Mouse (Mus musculus): ENCODE results near the gene Rnf17.

The Rnf17 gene

GRCm38 (mm10) chr14:56402311-56403071 lies at the start of gene Rnf17:
Gene Rnf17, plus strand, starts transcription at chr14:56402581.
- DNase-seq (ENCODE audit: low spot score in 2 of 2) = no peak

- DNase-seq (ENCODE audit: low spot score in 2 of 2) = no peak
Observed at GRCm38 (mm10) chr14:56354803-56355202, 47.6 kb upstream of the Rnf17 start.

GRCm38 (mm10) chr14:56355396-56355795 lies 47.0 kb upstream of the Rnf17 start:
- DNase-seq (ENCODE audit: low spot score in 2 of 2) = no peak

- no peak for DNase-seq (ENCODE audit: low spot score in 2 of 2)
Observed at GRCm38 (mm10) chr14:56356196-56356595, 46.2 kb upstream of the Rnf17 start.

GRCm38 (mm10) chr14:56358422-56358821 lies 44.0 kb upstream of the Rnf17 start:
- no peak for DNase-seq (ENCODE audit: low spot score in 2 of 2)

- DNase-seq (ENCODE audit: low spot score in 2 of 2) = no peak
Observed at GRCm38 (mm10) chr14:56359131-56359530, 43.2 kb upstream of the Rnf17 start.

- no peak for DNase-seq (ENCODE audit: low spot score in 2 of 2)
Observed at GRCm38 (mm10) chr14:56364711-56365237, 37.6 kb upstream of the Rnf17 start, which contains the start of gene Atp12a. Gene Atp12a, plus strand, starts transcription at chr14:56365068.

- no peak for DNase-seq (ENCODE audit: low spot score in 2 of 2)
Observed at GRCm38 (mm10) chr14:56365292-56365691, 37.1 kb upstream of the Rnf17 start.

GRCm38 (mm10) chr14:56366712-56367111 lies 35.7 kb upstream of the Rnf17 start:
- no peak for DNase-seq (ENCODE audit: low spot score in 2 of 2)

- DNase-seq (ENCODE audit: low spot score in 2 of 2) = peak in 1 of 2 experiments; percentile 10
Observed at GRCm38 (mm10) chr14:56368834-56369233, 33.5 kb upstream of the Rnf17 start.

- peak; percentile 44 to 63 for DNase-seq (ENCODE audit: low spot score in 2 of 2)
Observed at GRCm38 (mm10) chr14:56375731-56376130, 26.6 kb upstream of the Rnf17 start.

GRCm38 (mm10) chr14:56377745-56378144 lies 24.6 kb upstream of the Rnf17 start:
- DNase-seq (ENCODE audit: low spot score in 2 of 2) = no peak

- DNase-seq (ENCODE audit: low spot score in 2 of 2) = no peak
Observed at GRCm38 (mm10) chr14:56379336-56379735, 23.0 kb upstream of the Rnf17 start.

- DNase-seq (ENCODE audit: low spot score in 2 of 2) = no peak
Observed at GRCm38 (mm10) chr14:56382366-56382765, 20.0 kb upstream of the Rnf17 start.

- DNase-seq (ENCODE audit: low spot score in 2 of 2) = no peak
Observed at GRCm38 (mm10) chr14:56390247-56390646, 12.1 kb upstream of the Rnf17 start.

GRCm38 (mm10) chr14:56393704-56394312 lies 8.6 kb upstream of the Rnf17 start:
- DNase-seq (ENCODE audit: low spot score in 2 of 2) = no peak

- DNase-seq (ENCODE audit: low spot score in 2 of 2) = no peak
Observed at GRCm38 (mm10) chr14:56398001-56398400, 4.4 kb upstream of the Rnf17 start.

- DNase-seq (ENCODE audit: low spot score in 2 of 2) = no peak
Observed at GRCm38 (mm10) chr14:56403072-56403375, 643 bp downstream of the Rnf17 start.

- DNase-seq (ENCODE audit: low spot score in 2 of 2) = no peak
Observed at GRCm38 (mm10) chr14:56462090-56462489, 59.7 kb downstream of the Rnf17 start.

GRCm38 (mm10) chr14:56462729-56463128 lies 60.3 kb downstream of the Rnf17 start:
- DNase-seq (ENCODE audit: low spot score in 2 of 2) = no peak

- no peak for DNase-seq (ENCODE audit: low spot score in 2 of 2)
Observed at GRCm38 (mm10) chr14:56468145-56468544, 65.8 kb downstream of the Rnf17 start.

GRCm38 (mm10) chr14:56489806-56490205 lies 87.4 kb downstream of the Rnf17 start:
- no peak for DNase-seq (ENCODE audit: low spot score in 2 of 2)

- no peak for DNase-seq (ENCODE audit: low spot score in 2 of 2)
Observed at GRCm38 (mm10) chr14:56502407-56502806, 100.0 kb downstream of the Rnf17 start.
